Mouse (Mus musculus) brain, embryonic 14.5 days (tissue): ENCODE data around the gene Dner.

Experiments
- CTCF ChIP-seq: fragments of 200-500 bp; IDR thresholded peaks from 2 replicates; pipeline ENCODE4 v1.5.1; 2012; ENCODE audit warnings: inconsistent platforms, mild to moderate bottlenecking, moderate library complexity, borderline replicate concordance; ENCODE audit not compliant: insufficient read depth, insufficient read length; ENCODE audit errors: extremely low read depth
- POLR2A ChIP-seq: fragments of 200-500 bp; IDR thresholded peaks from 2 replicates; pipeline ENCODE4 v1.6.1; 2012; ENCODE audit warnings: mild to moderate bottlenecking, inconsistent platforms, borderline replicate concordance; ENCODE audit not compliant: poor library complexity, insufficient read depth, insufficient read length, severe bottlenecking; ENCODE audit errors: extremely low read depth

GRCm38 (mm10) chr1:84640463-84640862 is 55.6 kb downstream of the Dner start:
- TF ChIP-seq POLR2A, result no peak
- no peak for TF ChIP-seq CTCF
